18 mouse cellular contexts compared by ENCODE assay signal in genomic region chr2:125783868-125784267, GRCm38 (mm10). TPM values are rescaled to one million over a fixed set of nuclear protein-coding genes. Genes with fewer than 3 reads are reported as not detected.
DNase-seq lines count a peak whose midpoint lies in the region; ATAC-seq and TF ChIP-seq lines count a peak whose summit lies in the region.
"Had no signal": no experiment of that assay in that cellular context is flagged by ENCODE, and none has a peak within 500 bp of the region (broad histone marks: within the 10 kb centered on the region; RNA-seq: fewer than 3 reads in every experiment).

No protein-coding gene starts in this region.

- peak overlapping the region; percentile 23; the same call in 1 of the 2 replicates for H3K27ac ChIP-seq in kidney, embryonic 15.5 days
- no peak overlapping the region for H3K27ac ChIP-seq in kidney, embryonic 16.5 days (ENCODE audit: low read length)
- H3K27ac ChIP-seq in midbrain, postnatal 0 days (ENCODE audit: low read depth, low read length) = no peak overlapping the region
- no peak overlapping the region for H3K27ac ChIP-seq in midbrain, embryonic 13.5 days
- no peak overlapping the region for H3K27ac ChIP-seq in CH12.LX (ENCODE audit: insufficient read depth, low read depth)

- peaks cover 37% of the 10 kb centered on the region for H3K4me1 ChIP-seq in kidney, embryonic 15.5 days
- H3K4me1 ChIP-seq in kidney, embryonic 16.5 days (ENCODE audit: insufficient read depth, low read length) = peaks cover 33% of the 10 kb centered on the region
- H3K4me1 ChIP-seq in midbrain, postnatal 0 days (ENCODE audit: insufficient read depth, low read length) = peaks cover 11% of the 10 kb centered on the region
- peaks cover 29% of the 10 kb centered on the region for H3K4me1 ChIP-seq in midbrain, embryonic 13.5 days (replicated peaks)
- H3K4me1 ChIP-seq in CH12.LX (ENCODE audit: control insufficient read depth in 1 of 2, insufficient read depth in 2 of 2) = peaks cover 5 to 47% of the 10 kb centered on the region in 2 experiments; a peak in 3 of 4 replicates

- TF ChIP-seq EP300 in CH12.LX (IDR thresholded peaks at IDR 0.05; ENCODE audit: low read length) = no peak

- no peak for TF ChIP-seq RAD21 in CH12.LX (IDR thresholded peaks at IDR 0.05; ENCODE audit: low read depth, low read length)

- dilution Hi-C loops in CH12.LX (cut with MboI; ENCODE audit: extremely low pct_ligation_motif_present, extremely low pct_unique_long_range_greater_than_20kb, low sequenced_read_pairs) = no loop called here

- no peak overlapping the region for H3K4me2 ChIP-seq in kidney, embryonic 15.5 days
- H3K4me2 ChIP-seq in kidney, embryonic 16.5 days (replicated peaks; ENCODE audit: low read depth, low read length) = no peak overlapping the region
- no peak overlapping the region for H3K4me2 ChIP-seq in midbrain, postnatal 0 days (ENCODE audit: low read depth, low read length, poor library complexity, severe bottlenecking)
- H3K4me2 ChIP-seq in midbrain, embryonic 13.5 days (replicated peaks) = no peak overlapping the region
- H3K4me2 ChIP-seq in CH12.LX (ENCODE audit: insufficient read depth, low read depth, poor library complexity, severe bottlenecking) = peak overlapping the region; percentile 77

- 0 out of 2 replicates have a peak, but pooled peaks cover 6% of the 10 kb centered on the region for H3K36me3 ChIP-seq in kidney, embryonic 15.5 days
- H3K36me3 ChIP-seq in kidney, embryonic 16.5 days (ENCODE audit: insufficient read depth, low read length) = no peaks in the 10 kb centered on the region
- H3K36me3 ChIP-seq in midbrain, postnatal 0 days (ENCODE audit: insufficient read depth, low read length) = no peaks in the 10 kb centered on the region
- H3K36me3 ChIP-seq in midbrain, embryonic 13.5 days = no peaks in the 10 kb centered on the region
- H3K36me3 ChIP-seq in CH12.LX (replicated peaks in 1 of 2; ENCODE audit: control insufficient read depth in 1 of 2, insufficient read depth in 1 of 2, low read length in 1 of 2) = peaks cover 0 to 11% of the 10 kb centered on the region in 2 experiments
- H3K36me3 ChIP-seq: limb, embryonic 10.5 days had no signal

- ATAC-seq in kidney, embryonic 15.5 days (replicated peaks; ENCODE audit: low FRiP score) = no peak
- no peak for ATAC-seq in kidney, embryonic 16.5 days (ENCODE audit: low FRiP score, low TSS enrichment)
- no peak for ATAC-seq in midbrain, postnatal 0 days (ENCODE audit: low FRiP score)
- no peak for ATAC-seq in midbrain, embryonic 13.5 days
- ATAC-seq: forebrain, embryonic 14.5 days; inflammation-experienced regulatory T-cells, adult 6 months; liver, postnatal 0 days had no signal

- peak; percentile 19 to 26 for DNase-seq in cerebellum, postnatal 10 days
- no peak for DNase-seq in cerebellum, postnatal 4 days (ENCODE audit: low spot score in 2 of 2)
- no peak for DNase-seq in midbrain, postnatal 0 days (ENCODE audit: low spot score)
- DNase-seq in CH12.LX (ENCODE audit: extremely low read depth) = no peak
- DNase-seq in heart, adult 18-20 months = no peak
- DNase-seq: cerebellum, adult 8-10 months; gastrocnemius, postnatal 14 days; kidney, postnatal 4 days; liver, postnatal 0 days; lung, postnatal 14 days; spleen, adult 18-20 months had no signal

- H3K9ac ChIP-seq in kidney, embryonic 15.5 days = no peak overlapping the region
- H3K9ac ChIP-seq in kidney, embryonic 16.5 days (replicated peaks; ENCODE audit: low read length) = no peak overlapping the region
- H3K9ac ChIP-seq in midbrain, postnatal 0 days (replicated peaks; ENCODE audit: low read length, poor library complexity, severe bottlenecking) = no peak overlapping the region
- no peak overlapping the region for H3K9ac ChIP-seq in midbrain, embryonic 13.5 days (replicated peaks)
- no peak overlapping the region for H3K9ac ChIP-seq in CH12.LX (ENCODE audit: insufficient read depth, low read depth)

- no peak for TF ChIP-seq POLR2A in CH12.LX (IDR thresholded peaks at IDR 0.05; ENCODE audit: low read depth, low read length)

- no peaks in the 10 kb centered on the region for H3K9me3 ChIP-seq in kidney, embryonic 15.5 days (replicated peaks)
- no peaks in the 10 kb centered on the region for H3K9me3 ChIP-seq in kidney, embryonic 16.5 days (ENCODE audit: low read length)
- no peaks in the 10 kb centered on the region for H3K9me3 ChIP-seq in midbrain, postnatal 0 days (ENCODE audit: low read length)
- no peaks in the 10 kb centered on the region for H3K9me3 ChIP-seq in midbrain, embryonic 13.5 days
- H3K9me3 ChIP-seq in CH12.LX (replicated peaks; ENCODE audit: low read length) = no peaks in the 10 kb centered on the region
- H3K9me3 ChIP-seq: limb, embryonic 10.5 days; megakaryocyte, embryonic 14.5 days had no signal

- in situ Hi-C loops in CH12.LX (cut with MboI; ENCODE audit: low pct_ligation_motif_present, low pct_unique_long_range_greater_than_20kb, low sequenced_read_pairs) = no loop called here

- TF ChIP-seq CTCF in midbrain, postnatal 0 days (IDR thresholded peaks at IDR 0.05) = peak; percentile 52
- TF ChIP-seq CTCF in CH12.LX (conservative IDR thresholded peaks at IDR 0.05 in 1 of 2, IDR thresholded peaks at IDR 0.05 in 1 of 2; ENCODE audit: low read depth in 2 of 2, low read length in 2 of 2) = no peak

- no peak overlapping the region for H3K4me3 ChIP-seq in kidney, embryonic 15.5 days (replicated peaks)
- H3K4me3 ChIP-seq in kidney, embryonic 16.5 days (ENCODE audit: low read length) = no peak overlapping the region
- no peak overlapping the region for H3K4me3 ChIP-seq in midbrain, postnatal 0 days (ENCODE audit: low read depth, low read length)
- no peak overlapping the region for H3K4me3 ChIP-seq in midbrain, embryonic 13.5 days (replicated peaks)
- no peak overlapping the region for H3K4me3 ChIP-seq in CH12.LX (replicated peaks in 1 of 3; ENCODE audit: low read depth in 2 of 3, low read length in 2 of 3, poor library complexity in 1 of 3)

- H3K79me2 ChIP-seq in CH12.LX (replicated peaks; ENCODE audit: control insufficient read depth, extremely low read depth, insufficient read depth, poor library complexity, severe bottlenecking) = peaks cover 16% of the 10 kb centered on the region; the same call in 1 of the 2 replicates

- WGBS in kidney, embryonic 15.5 days = 38% methylated on average over 4 of the region's 4 CpGs
- 36% methylated on average over 4 of the region's 4 CpGs for WGBS in kidney, embryonic 16.5 days
- WGBS in midbrain, postnatal 0 days = 49% methylated on average over 4 of the region's 4 CpGs
- WGBS in midbrain, embryonic 13.5 days = 55% methylated on average over 4 of the region's 4 CpGs

- H3K27me3 ChIP-seq in kidney, embryonic 15.5 days = no peaks in the 10 kb centered on the region
- no peaks in the 10 kb centered on the region for H3K27me3 ChIP-seq in kidney, embryonic 16.5 days (ENCODE audit: insufficient read depth, low read length)
- H3K27me3 ChIP-seq in midbrain, postnatal 0 days (ENCODE audit: insufficient read depth, low read length) = no peaks in the 10 kb centered on the region
- H3K27me3 ChIP-seq in midbrain, embryonic 13.5 days = 0 out of 2 replicates have a peak, but pooled peaks cover 4% of the 10 kb centered on the region
- no peaks in the 10 kb centered on the region for H3K27me3 ChIP-seq in CH12.LX (replicated peaks)
- H3K27me3 ChIP-seq: megakaryocyte, embryonic 14.5 days had no signal

TF ChIP-seq in CH12.LX, 34 proteins besides CTCF, POLR2A, EP300 and RAD21:
- TF ChIP-seq MAFK (IDR thresholded peaks at IDR 0.05; ENCODE audit: insufficient replicate concordance, low read length) (no peak), NELFE (IDR thresholded peaks at IDR 0.05; ENCODE audit: low read depth, low read length) (no peak)

RNA-seq across cellular contexts. Expression of gene Secisbp2l, which starts 1.2 kb away (rescaled TPM):
- polyA plus RNA-seq in kidney, embryonic 15.5 days (2015; fragmentation: Nextera tagmentation; extraction: Ambion mirVana) = 19.0 and 19.6 TPM in 2 replicates
- polyA plus RNA-seq in kidney, embryonic 16.5 days (2015; fragmentation: Nextera tagmentation; extraction: Ambion mirVana) = 18.5 and 19.7 TPM in 2 replicates
- total RNA-seq in midbrain, postnatal 0 days (2014; rRNA removed) = 55.4 and 57.9 TPM in 2 replicates
- polyA plus RNA-seq in midbrain, postnatal 0 days (2015; fragmentation: Nextera tagmentation; extraction: Ambion mirVana) = 26.5 and 29.2 TPM in 2 replicates
- 30.4 and 31.2 TPM in 2 replicates for polyA plus RNA-seq in midbrain, embryonic 13.5 days (2015; fragmentation: Nextera tagmentation; extraction: Ambion mirVana)
- 8.3 and 8.9 TPM in 2 replicates for total RNA-seq in CH12.LX (2012; rRNA removed)
- total RNA-seq in CH12.LX (2014; rRNA removed) = 8.2 and 8.7 TPM in 2 replicates
- 11.1 and 15.1 TPM in 2 replicates for polyA plus RNA-seq in CH12.LX (2012; ENCODE audit: insufficient read length, low read depth)
- total RNA-seq in heart, adult 18-20 months (2021) = 10 to 100 TPM; 24.1 to 26.6 TPM

RNA-seq across cellular contexts. Expression of gene Shc4, which starts 59.9 kb away (rescaled TPM):
- polyA plus RNA-seq in kidney, embryonic 15.5 days (2015; fragmentation: Nextera tagmentation; extraction: Ambion mirVana) = 1.2 and 1.3 TPM in 2 replicates
- 1.1 and 1.6 TPM in 2 replicates for polyA plus RNA-seq in kidney, embryonic 16.5 days (2015; fragmentation: Nextera tagmentation; extraction: Ambion mirVana)
- 6.7 and 9.1 TPM in 2 replicates for total RNA-seq in midbrain, postnatal 0 days (2014; rRNA removed)
- 2.5 and 2.8 TPM in 2 replicates for polyA plus RNA-seq in midbrain, postnatal 0 days (2015; fragmentation: Nextera tagmentation; extraction: Ambion mirVana)
- polyA plus RNA-seq in midbrain, embryonic 13.5 days (2015; fragmentation: Nextera tagmentation; extraction: Ambion mirVana) = 1.7 and 1.9 TPM in 2 replicates
- 0.97 and 1.1 TPM in 2 replicates for total RNA-seq in CH12.LX (2012; rRNA removed)
- total RNA-seq in CH12.LX (2014; rRNA removed) = 0.21 and 0.23 TPM in 2 replicates
- 0.10 and 0.37 TPM in 2 replicates for polyA plus RNA-seq in CH12.LX (2012; ENCODE audit: insufficient read length, low read depth)
- under 1 TPM; 0.51 to 0.67 TPM for total RNA-seq in heart, adult 18-20 months (2021)

Comparison
In these comparisons a context has a peak if more than half of its experiments do, and no peak if none do; other contexts are left out.
1. DNase-seq: peak in cerebellum, postnatal 10 days (2 of 2); none in cerebellum, postnatal 4 days (0 of 2), midbrain, postnatal 0 days (single experiment), CH12.LX (single experiment) and heart, adult 18-20 months (0 of 2).